Mouse (Mus musculus) left cerebral cortex, postnatal 4 days (tissue): Measurements from ENCODE around the gene Cyp11a1. TPM values are rescaled to one million over a fixed set of nuclear protein-coding genes. Genes with fewer than 3 reads are reported as not detected.

Source experiments
- DNase-seq: peaks from one replicate; pipeline ENCODE4 v3.0.0-alpha.2; 2022
- intact Hi-C: fragments of 180-260 bp; cut with DNase I; formaldehyde crosslinking; loops from one replicate; pipeline ENCODE4 v1.15.1; 2025
- total RNA-seq, 2 experiments: library from RNA; stranded (reverse); gene quantifications; 2 replicates each; pipeline ENCODE4 v1.2.3; 2021

Cyp11a1 gene
- 1 to 10 TPM; 1.7 to 2.0 TPM for total RNA-seq

GRCm38 (mm10) chr9:58005753-58006461 lies at the start of gene Cyp11a1:
Gene Cyp11a1, plus strand, starts transcription at chr9:58006411.
- DNase-seq = no peak
- intact Hi-C loops = no loop called here

DNA sequence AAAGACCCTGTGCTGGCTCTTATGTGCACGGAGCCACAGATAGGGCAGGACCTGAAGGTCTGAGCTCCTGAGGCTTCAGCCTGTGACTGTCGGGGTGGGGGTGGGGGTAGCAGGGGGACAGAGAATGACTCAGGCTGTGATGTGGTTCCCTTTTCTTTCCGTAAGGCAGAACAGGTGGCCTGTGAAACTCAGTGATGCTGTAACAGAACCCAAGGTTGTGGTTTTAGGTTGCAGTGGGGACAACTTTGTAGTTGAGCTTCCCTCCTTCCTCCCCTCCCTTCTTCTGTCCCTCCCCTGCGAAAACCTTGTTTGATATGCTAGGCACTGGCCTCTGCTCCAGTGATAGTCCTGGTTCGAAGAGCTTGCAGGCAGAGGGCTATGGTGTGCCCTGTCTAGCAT lies 49.4 kb upstream of the Cyp11a1 start:
- no peak for DNase-seq
- intact Hi-C loops = no loop called here

- no peak for DNase-seq
- intact Hi-C loops = no loop called here
Measured at GRCm38 (mm10) chr9:57958615-57959014, 47.6 kb upstream of the Cyp11a1 start.

DNA sequence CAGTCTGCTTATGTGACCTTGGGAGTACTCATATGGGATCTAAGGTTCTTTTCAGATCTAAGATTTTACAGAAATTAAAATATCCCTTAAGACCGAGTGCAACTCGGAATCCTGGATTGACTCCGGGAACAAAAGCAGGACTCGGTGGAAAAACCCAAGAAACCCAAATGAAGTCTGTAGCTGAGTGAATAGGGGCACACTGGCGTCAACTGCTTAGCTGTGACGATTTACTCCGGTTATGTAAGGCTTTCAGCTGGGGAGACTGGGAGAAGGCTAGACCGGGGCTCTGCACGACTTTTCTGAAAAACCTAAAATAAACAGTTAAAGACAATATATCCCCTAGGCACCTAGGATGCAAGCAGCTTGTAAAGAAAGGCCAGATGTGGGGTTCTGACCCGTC lies 46.8 kb upstream of the Cyp11a1 start:
- DNase-seq = no peak
- intact Hi-C loops = no loop called here

- DNase-seq = no peak
- intact Hi-C loops = no loop called here
Measured at GRCm38 (mm10) chr9:57959886-57960866, 46.0 kb upstream of the Cyp11a1 start.

GRCm38 (mm10) chr9:57961226-57961625 lies 45.0 kb upstream of the Cyp11a1 start:
- DNase-seq = no peak
- intact Hi-C loops = no loop called here

GRCm38 (mm10) chr9:57961863-57962778 lies 44.1 kb upstream of the Cyp11a1 start:
- DNase-seq = no peak
- intact Hi-C loops = no loop called here

- no peak for DNase-seq
- intact Hi-C loops = no loop called here
Measured at GRCm38 (mm10) chr9:57963249-57963997, 42.8 kb upstream of the Cyp11a1 start.

GRCm38 (mm10) chr9:57963998-57964395 lies 42.2 kb upstream of the Cyp11a1 start:
- intact Hi-C loops = no loop called here
- DNase-seq = no peak

GRCm38 (mm10) chr9:57964528-57965250 lies 41.5 kb upstream of the Cyp11a1 start:
- DNase-seq = no peak
- intact Hi-C loops = no loop called here

- DNase-seq = no peak
- intact Hi-C loops = no loop called here
Measured at GRCm38 (mm10) chr9:57965281-57966185, 40.7 kb upstream of the Cyp11a1 start.

- DNase-seq = peak; percentile 65
- intact Hi-C loops = no loop called here
Measured at GRCm38 (mm10) chr9:57967237-57967960, 38.8 kb upstream of the Cyp11a1 start.

DNA sequence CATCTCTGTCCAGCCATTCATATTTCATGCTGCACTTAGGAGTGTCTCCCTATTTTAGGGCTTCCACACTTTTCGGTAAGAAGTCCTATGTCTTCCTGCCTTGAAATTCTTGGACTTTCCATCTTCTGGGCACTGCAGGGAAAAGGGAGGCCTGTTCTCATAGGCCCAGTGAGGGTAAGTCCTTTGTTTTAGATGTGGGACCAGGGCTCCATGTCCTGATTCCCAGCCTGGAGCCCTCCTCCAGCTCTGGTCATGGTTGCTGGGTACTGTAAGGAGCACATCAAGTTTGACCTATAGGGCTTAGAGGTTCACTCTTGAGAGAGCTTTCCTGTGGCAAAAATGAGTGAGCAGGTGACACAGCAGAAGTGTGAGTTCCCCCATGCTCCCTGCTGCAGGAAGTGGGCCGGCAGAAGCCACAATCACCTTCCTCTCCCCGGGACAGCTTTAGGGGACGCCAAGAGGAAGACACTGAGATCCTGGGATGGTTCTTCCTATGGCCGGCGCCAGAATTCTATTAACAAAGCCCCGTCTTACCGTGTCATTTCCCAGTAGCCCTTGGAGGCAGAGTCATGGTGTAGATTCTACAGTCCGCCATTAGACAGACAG lies 37.9 kb upstream of the Cyp11a1 start:
- intact Hi-C loops = no loop called here
- no peak for DNase-seq

- DNase-seq = no peak
- intact Hi-C loops = no loop called here
Measured at GRCm38 (mm10) chr9:57968783-57969542, 37.2 kb upstream of the Cyp11a1 start.

- intact Hi-C loops = no loop called here
- no peak for DNase-seq
Measured at GRCm38 (mm10) chr9:57969736-57970495, 36.3 kb upstream of the Cyp11a1 start.

DNA sequence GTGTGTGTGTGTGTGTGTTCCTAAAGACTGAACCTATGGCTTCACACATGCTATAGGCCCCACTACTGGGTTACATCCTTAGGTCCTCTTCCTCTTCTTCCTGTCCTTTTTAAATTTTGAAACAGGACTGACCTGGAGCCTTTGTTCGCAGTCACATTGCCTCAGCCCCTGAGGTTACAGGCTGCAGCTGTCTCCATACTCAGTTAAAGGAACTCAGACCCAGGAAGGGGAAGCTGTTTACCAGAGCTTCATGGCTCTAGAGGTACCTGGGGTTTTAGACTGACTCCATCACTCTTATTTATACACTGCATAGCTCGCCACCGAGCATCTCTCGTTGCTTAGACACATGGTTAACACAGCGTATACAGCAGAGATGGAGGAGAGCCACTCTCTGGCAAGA lies 34.8 kb upstream of the Cyp11a1 start:
- no peak for DNase-seq
- intact Hi-C loops = no loop called here
